Mouse (Mus musculus) splenic B cell, adult 2 months (primary cell): ENCODE results near the gene Tiam1.
A peak's percentile ranks its signal among the peaks of the same experiment; 100 is the strongest.

Source experiments
- DNase-seq: peaks from one replicate; pipeline ENCODE4 v3.0.0-alpha.2; 2011; ENCODE audit warnings: low read depth, low spot score
- H3K27me3 ChIP-seq: 2 replicates; pipeline ENCODE4 v1.6.1; 2012; ENCODE audit warnings: mild to moderate bottlenecking, low read length, moderate library complexity, mixed read lengths; ENCODE audit not compliant: control insufficient read depth, poor library complexity, insufficient read depth, severe bottlenecking
- H3K36me3 ChIP-seq: 2 replicates; pipeline ENCODE4 v1.6.1; 2012; ENCODE audit warnings: mild to moderate bottlenecking, low read length, moderate library complexity, mixed read lengths; ENCODE audit not compliant: control insufficient read depth, poor library complexity, insufficient read depth, severe bottlenecking

The Tiam1 gene

DNA sequence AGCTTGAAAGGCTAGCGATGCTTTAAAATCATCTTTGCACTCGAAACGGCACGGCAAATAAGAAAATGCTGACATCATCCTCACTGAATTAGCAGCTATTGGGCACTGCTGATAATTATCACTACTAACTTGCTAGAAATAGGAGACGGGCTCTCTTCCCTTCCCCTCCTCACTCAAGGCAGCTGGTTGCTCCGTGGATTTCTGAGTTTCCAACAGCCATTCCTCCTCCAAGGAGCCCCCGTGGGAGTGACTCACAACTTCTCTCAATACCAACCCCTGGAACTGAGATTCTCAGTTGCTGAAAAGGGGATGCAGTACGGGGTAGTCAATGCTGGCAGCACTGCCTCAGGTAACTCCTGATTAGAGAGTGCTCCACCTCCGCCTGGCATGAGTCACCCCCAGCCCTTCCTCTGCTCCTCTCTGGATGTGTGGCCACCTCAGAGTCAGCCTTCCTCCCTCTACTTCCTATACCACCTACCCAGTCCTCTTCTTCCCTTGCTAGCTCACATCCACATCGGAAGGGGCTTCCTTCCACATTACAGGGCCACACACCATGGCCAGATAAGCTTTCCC is 253.6 kb downstream of the Tiam1 start:
- Histone ChIP-seq H3K36me3 (no peaks in the 10 kb centered on the region), H3K27me3 (no peaks in the 10 kb centered on the region)
- no peak for DNase-seq

DNA sequence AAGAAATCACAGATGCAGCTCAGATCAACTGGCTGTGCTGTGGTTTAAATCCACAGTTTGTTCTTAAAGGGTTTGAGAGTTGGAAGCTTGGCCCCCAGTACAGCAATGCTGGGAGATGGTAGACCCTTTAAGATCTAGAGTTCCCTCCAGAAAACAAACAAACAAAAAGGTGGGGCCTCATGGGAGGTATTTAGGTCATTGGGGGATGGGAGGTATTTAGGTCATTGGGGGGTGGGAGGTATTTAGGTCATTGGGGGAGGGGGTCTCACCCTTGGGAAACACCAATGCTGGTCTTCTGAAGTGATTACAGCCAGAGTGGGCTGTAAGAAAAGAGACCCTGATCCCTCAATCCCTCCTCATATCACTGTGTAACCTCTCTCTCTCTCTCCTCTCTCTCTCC is 257.0 kb downstream of the Tiam1 start:
- Histone ChIP-seq H3K27me3 (no peaks in the 10 kb centered on the region), H3K36me3 (no peaks in the 10 kb centered on the region)
- DNase-seq = no peak

DNA sequence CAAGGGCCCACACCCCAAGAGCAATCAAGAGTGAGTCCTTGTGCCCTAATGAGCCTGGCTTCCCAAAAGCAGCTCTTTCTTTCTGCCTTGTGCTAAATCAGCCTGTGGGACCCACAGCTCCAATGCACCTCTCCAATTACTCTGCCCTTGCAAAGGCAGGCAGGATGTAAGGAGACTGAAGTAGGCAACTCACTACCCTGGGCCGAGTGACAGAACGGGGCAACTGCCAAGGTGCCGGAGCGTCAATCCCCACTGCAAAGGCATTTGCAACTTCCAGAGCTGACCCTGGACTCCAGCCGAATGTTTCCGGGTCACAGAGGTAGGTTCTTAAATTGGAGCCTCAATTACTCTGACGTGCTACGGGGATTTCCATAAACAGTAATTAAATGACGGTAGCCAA is 257.9 kb downstream of the Tiam1 start:
- DNase-seq = no peak
- no peaks in the 10 kb centered on the region for H3K36me3 ChIP-seq
- H3K27me3 ChIP-seq = no peaks in the 10 kb centered on the region

DNA sequence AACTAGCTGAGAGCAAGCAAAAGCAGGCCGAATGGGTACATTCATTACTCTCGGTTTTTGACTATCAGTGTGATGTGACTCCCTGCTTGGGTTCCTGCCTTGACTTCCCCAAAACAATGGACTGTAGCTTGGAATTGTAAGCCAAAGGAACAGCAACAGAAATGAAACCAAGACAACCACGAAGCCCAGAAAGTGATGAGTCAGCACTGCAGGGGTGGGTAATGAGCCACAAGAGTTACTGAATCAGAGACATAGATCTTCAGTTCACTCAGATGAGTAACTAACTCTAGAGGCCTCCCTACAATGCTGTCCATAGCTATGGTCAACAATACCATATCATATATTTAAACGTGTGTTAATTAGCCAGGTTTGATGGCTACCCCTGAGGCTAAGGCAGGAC is 259.7 kb downstream of the Tiam1 start:
- no peaks in the 10 kb centered on the region for H3K27me3 ChIP-seq
- H3K36me3 ChIP-seq = no peaks in the 10 kb centered on the region
- no peak for DNase-seq

DNA sequence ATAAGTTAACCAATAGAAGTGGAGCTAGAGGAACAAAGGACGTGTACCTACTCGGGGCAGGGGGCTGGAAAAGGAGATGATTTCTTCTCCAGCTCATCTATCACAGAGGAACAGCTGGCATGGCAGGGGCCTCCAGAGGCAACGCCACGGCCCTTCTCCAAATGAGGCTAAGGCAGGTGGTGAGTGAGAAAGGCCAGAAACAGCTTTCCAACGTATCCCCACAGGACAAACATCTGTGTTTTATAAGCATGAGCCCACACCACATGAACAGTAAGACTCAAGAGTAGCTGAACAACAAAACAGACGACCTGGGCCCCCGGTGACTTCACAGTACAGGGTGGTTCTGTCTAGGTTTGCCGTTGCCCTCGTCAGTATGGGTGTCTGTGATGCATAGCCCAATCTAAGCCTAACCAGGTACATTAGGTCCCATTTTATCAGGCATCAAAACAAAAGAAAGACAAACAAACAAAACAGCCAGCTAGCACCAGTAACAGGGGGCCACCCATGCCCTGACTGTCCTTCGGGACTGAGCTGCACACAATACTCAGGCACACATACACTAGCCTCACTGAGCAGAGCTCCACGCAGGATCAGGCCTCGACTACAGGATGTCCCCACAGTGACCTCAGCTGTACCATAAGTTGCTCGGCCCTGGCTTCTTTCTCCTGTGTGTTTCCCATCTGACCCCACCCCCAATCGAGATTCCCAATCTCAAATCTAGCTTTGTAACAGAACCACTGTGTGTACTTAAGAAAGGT is 260.9 kb downstream of the Tiam1 start:
- no peak for DNase-seq
- no peaks in the 10 kb centered on the region for H3K27me3 ChIP-seq
- no peaks in the 10 kb centered on the region for H3K36me3 ChIP-seq

DNA sequence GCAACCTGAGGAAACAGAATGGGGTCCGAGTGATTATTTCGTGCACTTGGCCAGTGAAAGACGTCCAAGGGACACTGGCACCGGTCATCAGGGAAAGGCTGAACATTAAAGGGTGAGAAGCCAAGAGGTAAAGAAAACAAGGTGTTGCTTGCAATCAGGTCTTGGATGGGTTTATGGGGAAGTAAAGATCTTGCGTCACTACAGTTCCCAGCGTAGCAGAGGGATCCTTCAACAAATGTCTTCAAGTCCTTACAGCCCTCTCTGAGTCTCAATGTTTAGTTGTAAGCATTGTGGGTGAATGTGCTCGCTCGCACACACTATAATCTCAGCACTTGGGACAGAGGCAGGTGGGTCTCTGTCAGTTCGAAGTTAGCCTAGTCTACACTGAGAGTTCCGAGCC is 266.4 kb downstream of the Tiam1 start:
- H3K36me3 ChIP-seq = no peaks in the 10 kb centered on the region
- DNase-seq = no peak
- H3K27me3 ChIP-seq = no peaks in the 10 kb centered on the region

DNA sequence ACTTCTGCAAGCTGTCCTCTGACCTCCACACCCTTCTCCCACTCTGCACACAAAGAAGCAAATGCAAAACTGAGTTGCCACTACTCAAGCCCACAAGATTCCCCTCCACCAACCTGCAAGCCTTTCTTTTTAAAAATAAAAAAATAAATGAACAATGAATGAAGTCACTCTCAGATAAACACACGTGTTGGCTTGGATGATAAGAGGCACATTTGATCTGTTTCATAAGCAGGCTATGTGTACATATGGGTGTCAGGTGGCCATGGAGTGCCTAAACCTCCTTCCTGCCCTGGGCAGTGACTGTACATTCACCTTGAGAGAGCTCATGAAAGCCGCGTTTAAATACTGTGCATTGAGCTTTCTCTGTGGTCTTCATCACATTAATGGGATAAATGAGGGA is 267.5 kb downstream of the Tiam1 start:
- DNase-seq = no peak
- H3K36me3 ChIP-seq = no peaks in the 10 kb centered on the region

DNA sequence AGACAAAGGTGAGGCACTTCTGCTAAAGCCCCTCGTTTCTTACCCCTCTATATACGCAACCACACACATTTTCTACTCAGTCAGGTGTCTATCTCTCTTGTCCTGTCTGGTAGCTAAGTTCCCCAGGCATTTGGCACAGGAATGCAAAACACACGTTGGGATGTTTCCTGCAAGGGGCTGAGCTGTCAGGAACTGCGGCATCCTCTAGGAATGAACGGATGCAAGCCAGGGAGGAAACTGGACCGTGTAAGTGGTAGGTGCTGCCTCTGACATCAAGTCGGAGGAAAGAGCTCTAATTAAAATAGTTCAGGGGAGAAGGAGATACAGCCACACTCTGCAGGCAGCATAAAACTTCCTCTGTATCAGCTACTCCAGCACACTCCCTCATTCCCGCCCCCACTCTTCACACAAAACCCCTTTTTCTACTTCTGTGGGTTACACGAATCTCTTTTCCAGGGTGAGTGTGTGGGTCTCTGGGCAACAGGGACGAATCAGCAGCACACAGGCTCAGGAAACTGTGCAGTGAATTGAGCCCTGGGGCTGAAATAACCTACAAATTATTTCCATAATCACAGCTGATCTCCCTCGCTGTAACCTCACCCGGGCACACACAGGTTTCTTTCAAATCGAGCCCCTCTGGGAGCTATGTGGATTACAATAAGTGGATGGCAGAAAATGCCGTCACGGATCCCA is 269.4 kb downstream of the Tiam1 start:
- H3K27me3 ChIP-seq = no peaks in the 10 kb centered on the region
- no peaks in the 10 kb centered on the region for H3K36me3 ChIP-seq
- no peak for DNase-seq

More for the DNA sequence above, 267.5 kb downstream of the Tiam1 start:
- H3K27me3 ChIP-seq = no peaks in the 10 kb centered on the region

DNA sequence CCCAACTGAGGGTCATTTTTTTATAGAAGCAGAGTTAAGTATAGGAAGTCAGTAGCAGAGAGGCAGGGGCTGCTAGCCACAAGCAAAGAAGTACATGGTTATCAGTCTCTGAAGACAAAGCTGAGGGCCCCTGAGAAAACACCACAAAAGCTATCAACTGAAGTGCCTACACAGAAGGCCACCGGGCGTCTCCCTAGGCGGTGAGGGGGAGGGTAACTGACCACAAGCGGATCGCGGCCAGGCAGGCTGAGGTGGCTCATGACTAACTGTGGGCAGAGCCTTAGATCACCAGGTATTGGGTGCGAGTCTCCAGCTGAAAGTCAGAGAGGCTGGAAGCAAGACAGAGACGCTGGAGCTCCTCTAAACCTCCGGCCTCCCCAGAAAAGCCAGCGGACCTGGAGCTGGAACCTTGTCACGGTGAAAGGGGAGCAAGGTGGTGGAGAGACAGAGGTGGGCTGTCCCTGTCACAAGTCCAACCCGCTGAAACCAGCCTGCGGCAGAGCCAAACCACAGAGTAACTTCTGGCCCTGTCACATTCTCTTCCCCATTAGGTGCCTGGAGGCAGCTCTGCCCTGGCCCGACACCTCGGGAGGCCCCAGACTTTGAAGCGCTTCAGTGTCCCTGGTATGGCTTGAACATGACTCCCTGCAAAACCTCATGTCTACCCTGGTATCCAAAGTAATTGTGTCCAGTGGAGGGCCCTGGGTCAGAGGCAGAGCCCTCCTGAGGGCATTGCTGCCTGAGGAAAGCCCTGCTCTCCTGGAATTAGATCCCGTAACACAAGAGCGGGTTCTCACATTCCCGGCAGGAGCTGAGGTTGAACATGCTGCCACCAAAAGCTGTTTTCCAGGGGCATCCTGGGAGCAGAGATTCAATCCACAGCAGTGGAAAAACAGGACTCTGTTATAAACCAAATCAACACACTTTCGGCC is 271.3 kb downstream of the Tiam1 start:
- Histone ChIP-seq H3K36me3 (no peaks in the 10 kb centered on the region), H3K27me3 (no peaks in the 10 kb centered on the region)
- peak; percentile 44 for DNase-seq

DNA sequence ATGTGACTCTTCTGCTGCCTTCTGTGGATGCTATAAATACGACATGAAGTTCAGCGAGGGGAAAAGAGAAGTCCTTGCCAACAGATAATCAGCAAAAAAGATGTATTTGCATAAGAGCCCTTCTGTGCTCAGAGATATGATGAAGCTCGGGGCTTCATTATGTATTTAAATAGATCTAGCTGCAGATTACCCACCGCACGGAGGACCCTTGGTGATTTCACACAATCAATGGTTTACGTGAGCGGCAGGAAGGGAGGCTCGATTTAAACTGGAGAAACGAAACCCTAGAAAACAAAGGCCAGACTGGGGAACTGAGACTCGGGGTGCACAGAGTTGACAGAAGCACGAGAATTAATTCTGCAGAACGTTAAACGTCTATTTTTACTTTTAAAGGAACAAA is 272.2 kb downstream of the Tiam1 start:
- DNase-seq = peak; percentile 48
- no peaks in the 10 kb centered on the region for H3K27me3 ChIP-seq
- H3K36me3 ChIP-seq = no peaks in the 10 kb centered on the region

DNA sequence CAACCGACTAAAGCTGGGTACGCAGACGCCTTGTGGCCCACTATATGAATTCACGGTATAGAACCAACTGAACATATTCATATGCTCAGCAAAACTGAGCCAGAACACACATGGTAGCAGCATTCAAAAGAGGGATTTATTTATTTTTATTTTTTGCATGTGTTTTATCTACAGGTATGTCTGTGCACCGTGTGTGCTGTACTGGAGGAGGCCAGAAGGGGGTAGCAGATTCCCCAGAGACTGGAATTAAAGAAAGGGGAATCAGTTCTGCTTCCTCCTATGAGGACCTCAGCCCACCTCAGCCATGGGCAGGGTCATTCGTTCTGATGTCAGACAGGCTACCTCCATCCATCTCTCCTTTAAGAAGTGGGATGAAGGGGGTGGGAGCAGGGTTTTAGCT is 273.5 kb downstream of the Tiam1 start:
- DNase-seq = peak; percentile 24
- H3K27me3 ChIP-seq = no peaks in the 10 kb centered on the region
- H3K36me3 ChIP-seq = no peaks in the 10 kb centered on the region

DNA sequence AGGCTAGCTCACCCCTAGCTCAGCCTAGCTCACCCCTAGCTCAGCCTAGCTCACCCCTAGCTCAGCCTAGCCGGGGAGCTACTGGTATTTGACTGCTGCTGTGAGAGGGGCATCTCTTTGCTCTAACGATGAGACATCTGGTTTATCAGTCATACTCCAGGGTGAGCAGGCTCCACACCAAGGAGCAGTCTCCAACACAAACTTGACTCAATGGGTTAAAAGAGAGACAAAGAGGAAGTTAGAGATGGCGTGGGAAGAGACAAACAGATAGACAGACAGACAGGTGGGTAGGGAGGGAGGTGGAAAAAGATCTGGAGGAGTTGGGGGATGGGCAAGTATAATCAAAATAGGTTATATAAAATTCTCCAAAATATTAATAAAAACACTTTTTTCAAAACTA is 275.1 kb downstream of the Tiam1 start:
- H3K36me3 ChIP-seq = no peaks in the 10 kb centered on the region
- no peak for DNase-seq
- H3K27me3 ChIP-seq = no peaks in the 10 kb centered on the region

DNA sequence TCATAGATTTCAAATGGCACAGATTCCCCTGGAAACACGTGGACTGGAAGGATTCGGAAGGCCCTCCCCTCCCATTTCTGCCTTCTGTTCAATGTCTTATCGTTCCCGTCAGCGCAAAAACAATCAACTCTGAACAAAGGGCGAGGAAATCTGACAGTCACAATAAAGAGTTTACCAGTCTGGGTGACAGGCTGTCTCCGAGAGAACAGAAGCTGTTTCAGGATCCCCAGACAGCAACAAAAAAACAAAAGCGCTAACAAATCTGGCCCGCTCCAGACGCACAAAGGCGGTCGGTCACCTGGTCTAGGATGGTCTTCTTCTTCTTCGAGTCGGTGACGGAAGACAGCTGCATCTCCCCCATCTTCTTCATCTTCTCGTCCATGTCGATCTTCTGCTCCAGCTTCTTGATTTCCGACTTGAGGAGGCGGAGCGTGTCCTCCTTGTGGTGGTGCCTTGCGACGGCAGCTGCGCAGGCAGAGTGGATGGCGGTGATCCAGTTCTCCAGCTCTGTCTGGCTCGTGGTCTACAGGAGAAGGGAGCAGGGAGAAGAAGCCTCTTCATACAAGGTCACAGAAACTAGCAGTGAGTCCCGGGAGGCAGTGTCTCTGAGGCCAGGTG is 276.2 kb downstream of the Tiam1 start:
- no peaks in the 10 kb centered on the region for H3K27me3 ChIP-seq

DNA sequence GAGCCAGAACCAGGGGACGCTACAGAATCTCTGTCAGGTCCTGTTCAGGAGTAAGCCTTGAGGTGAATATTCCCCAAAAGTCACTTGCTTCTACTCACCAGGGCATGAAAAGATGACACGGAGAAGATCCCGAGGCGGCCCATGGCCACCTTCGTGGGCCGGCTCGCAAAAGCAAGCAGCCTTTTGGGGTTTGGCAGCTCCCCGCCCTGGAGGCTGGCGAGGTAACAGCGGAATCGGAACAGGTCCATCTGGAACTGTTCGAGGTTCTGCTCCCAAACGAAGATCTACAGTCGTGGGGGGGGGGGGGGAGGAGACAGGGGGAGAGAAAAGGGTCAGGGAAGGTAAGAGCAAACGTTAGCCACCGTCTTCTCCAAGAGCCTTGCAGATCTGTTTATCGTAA is 278.4 kb downstream of the Tiam1 start:
- no peak for DNase-seq
- Histone ChIP-seq H3K36me3 (no peaks in the 10 kb centered on the region), H3K27me3 (no peaks in the 10 kb centered on the region)

More for the DNA sequence above, 276.2 kb downstream of the Tiam1 start:
- DNase-seq = no peak
- no peaks in the 10 kb centered on the region for H3K36me3 ChIP-seq
